Mouse (Mus musculus): ENCODE measurements at regions not wholly inside any gene's neighbourhood (a gene's known extent, or its start where the extent isn't known, plus 50 kb on each side); places are given as distances from the start of the nearest gene placed in this dataset.

GRCm38 (mm10) chr8:103072646-103073045 lies 287.2 kb upstream of the Cdh11 start:
- Histone ChIP-seq H3K27ac (ENCODE audit: low read length) (no peak overlapping the region), H3K4me2 (replicated peaks; ENCODE audit: low read depth, low read length) (no peak overlapping the region), H3K36me3 (ENCODE audit: control insufficient read depth, insufficient read depth, low read length) (no peaks in the 10 kb centered on the region), H3K4me1 (ENCODE audit: control insufficient read depth, insufficient read depth, low read length) (no peaks in the 10 kb centered on the region), H3K9ac (replicated peaks; ENCODE audit: low read depth, low read length) (no peak overlapping the region), H3K4me3 (ENCODE audit: low read depth, low read length) (no peak overlapping the region), H3K9me3 (ENCODE audit: control insufficient read depth, low read depth, low read length) (no peaks in the 10 kb centered on the region), H3K27me3 (ENCODE audit: control insufficient read depth, insufficient read depth, low read length) (no peaks in the 10 kb centered on the region)
- 75% methylated on average over 1 of the region's 1 CpGs for WGBS
- no peak for ATAC-seq (ENCODE audit: insufficient number of reproducible peaks, insufficient read depth, low FRiP score, low read depth)

GRCm38 (mm10) chr8:103078559-103078958 lies 293.1 kb upstream of the Cdh11 start:
- Histone ChIP-seq H3K4me3 (ENCODE audit: low read depth, low read length) (no peak overlapping the region), H3K27me3 (ENCODE audit: control insufficient read depth, insufficient read depth, low read length) (no peaks in the 10 kb centered on the region), H3K27ac (ENCODE audit: low read length) (no peak overlapping the region), H3K4me1 (ENCODE audit: control insufficient read depth, insufficient read depth, low read length) (no peaks in the 10 kb centered on the region), H3K36me3 (ENCODE audit: control insufficient read depth, insufficient read depth, low read length) (no peaks in the 10 kb centered on the region), H3K9ac (replicated peaks; ENCODE audit: low read depth, low read length) (no peak overlapping the region), H3K9me3 (ENCODE audit: control insufficient read depth, low read depth, low read length) (no peaks in the 10 kb centered on the region), H3K4me2 (replicated peaks; ENCODE audit: low read depth, low read length) (no peak overlapping the region)
- ATAC-seq (ENCODE audit: insufficient number of reproducible peaks, insufficient read depth, low FRiP score, low read depth): no peak
- 30% methylated on average over 3 of the region's 3 CpGs for WGBS

GRCm38 (mm10) chr8:103086956-103087482 lies 301.6 kb upstream of the Cdh11 start:
- no peak for ATAC-seq (ENCODE audit: insufficient number of reproducible peaks, insufficient read depth, low FRiP score, low read depth)

GRCm38 (mm10) chr8:103096496-103097092 lies 311.2 kb upstream of the Cdh11 start:
- no peak overlapping the region for H3K27ac ChIP-seq (ENCODE audit: low read length)
- no peak for ATAC-seq (ENCODE audit: insufficient number of reproducible peaks, insufficient read depth, low FRiP score, low read depth)
- no peaks in the 10 kb centered on the region for H3K27me3 ChIP-seq (ENCODE audit: control insufficient read depth, insufficient read depth, low read length)
- H3K4me1 ChIP-seq (ENCODE audit: control insufficient read depth, insufficient read depth, low read length): no peaks in the 10 kb centered on the region
- H3K4me2 ChIP-seq (replicated peaks; ENCODE audit: low read depth, low read length): no peak overlapping the region
- H3K9ac ChIP-seq (replicated peaks; ENCODE audit: low read depth, low read length): no peak overlapping the region
- 46% methylated on average over 4 of the region's 4 CpGs for WGBS
- no peaks in the 10 kb centered on the region for H3K36me3 ChIP-seq (ENCODE audit: control insufficient read depth, insufficient read depth, low read length)
- H3K9me3 ChIP-seq (ENCODE audit: control insufficient read depth, low read depth, low read length): no peaks in the 10 kb centered on the region
- no peak overlapping the region for H3K4me3 ChIP-seq (ENCODE audit: low read depth, low read length)

More at GRCm38 (mm10) chr8:103086956-103087482, 301.6 kb upstream of the Cdh11 start:
- 76% methylated on average over 4 of the region's 4 CpGs for WGBS
- Histone ChIP-seq H3K36me3 (ENCODE audit: control insufficient read depth, insufficient read depth, low read length) (no peaks in the 10 kb centered on the region), H3K4me1 (ENCODE audit: control insufficient read depth, insufficient read depth, low read length) (no peaks in the 10 kb centered on the region), H3K4me3 (ENCODE audit: low read depth, low read length) (no peak overlapping the region), H3K9me3 (ENCODE audit: control insufficient read depth, low read depth, low read length) (no peaks in the 10 kb centered on the region), H3K4me2 (replicated peaks; ENCODE audit: low read depth, low read length) (no peak overlapping the region), H3K9ac (replicated peaks; ENCODE audit: low read depth, low read length) (no peak overlapping the region), H3K27ac (ENCODE audit: low read length) (no peak overlapping the region), H3K27me3 (ENCODE audit: control insufficient read depth, insufficient read depth, low read length) (no peaks in the 10 kb centered on the region)

GRCm38 (mm10) chr8:103125581-103125980 lies 340.1 kb upstream of the Cdh11 start:
- 80% methylated on average over 7 of the region's 7 CpGs for WGBS
- Histone ChIP-seq H3K36me3 (ENCODE audit: control insufficient read depth, insufficient read depth, low read length) (no peaks in the 10 kb centered on the region), H3K27ac (ENCODE audit: low read length) (no peak overlapping the region), H3K4me2 (replicated peaks; ENCODE audit: low read depth, low read length) (no peak overlapping the region), H3K4me1 (ENCODE audit: control insufficient read depth, insufficient read depth, low read length) (no peaks in the 10 kb centered on the region), H3K9me3 (ENCODE audit: control insufficient read depth, low read depth, low read length) (no peaks in the 10 kb centered on the region), H3K4me3 (ENCODE audit: low read depth, low read length) (no peak overlapping the region), H3K9ac (replicated peaks; ENCODE audit: low read depth, low read length) (no peak overlapping the region), H3K27me3 (ENCODE audit: control insufficient read depth, insufficient read depth, low read length) (no peaks in the 10 kb centered on the region)
- ATAC-seq (ENCODE audit: insufficient number of reproducible peaks, insufficient read depth, low FRiP score, low read depth): no peak

DNA sequence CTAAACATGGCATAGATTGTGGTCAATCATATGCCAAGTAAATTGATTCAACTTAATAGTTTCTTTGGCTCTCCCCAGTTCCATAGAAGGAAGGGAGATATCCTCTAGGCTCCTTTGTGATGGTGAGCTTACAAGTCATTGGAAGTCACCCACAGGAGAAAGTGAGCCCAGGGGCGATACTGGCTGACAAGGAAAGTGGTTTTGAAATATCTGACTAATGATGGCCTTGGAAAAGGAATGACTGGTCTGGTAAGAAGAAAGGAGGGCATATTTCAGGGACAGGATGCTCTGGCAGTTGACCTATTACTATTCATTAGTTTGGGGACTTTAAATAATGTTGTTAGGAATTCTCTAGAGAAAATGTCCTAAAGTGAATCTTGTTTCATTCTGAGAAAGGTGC lies 352.7 kb upstream of the Cdh11 start:
- Histone ChIP-seq H3K4me2 (replicated peaks; ENCODE audit: low read depth, low read length) (no peak overlapping the region), H3K27ac (ENCODE audit: low read length) (no peak overlapping the region), H3K27me3 (ENCODE audit: control insufficient read depth, insufficient read depth, low read length) (no peaks in the 10 kb centered on the region), H3K9ac (replicated peaks; ENCODE audit: low read depth, low read length) (no peak overlapping the region), H3K9me3 (ENCODE audit: control insufficient read depth, low read depth, low read length) (no peaks in the 10 kb centered on the region), H3K4me1 (ENCODE audit: control insufficient read depth, insufficient read depth, low read length) (no peaks in the 10 kb centered on the region), H3K36me3 (ENCODE audit: control insufficient read depth, insufficient read depth, low read length) (no peaks in the 10 kb centered on the region), H3K4me3 (ENCODE audit: low read depth, low read length) (no peak overlapping the region)
- 80% methylated on average over 1 of the region's 1 CpGs for WGBS
- no peak for ATAC-seq (ENCODE audit: insufficient number of reproducible peaks, insufficient read depth, low FRiP score, low read depth)

- ATAC-seq (ENCODE audit: insufficient number of reproducible peaks, insufficient read depth, low FRiP score, low read depth): no peak
- no peak overlapping the region for H3K27ac ChIP-seq (ENCODE audit: low read length)
- no peaks in the 10 kb centered on the region for H3K36me3 ChIP-seq (ENCODE audit: control insufficient read depth, insufficient read depth, low read length)
- WGBS: 58% methylated on average over 1 of the region's 1 CpGs
- H3K4me1 ChIP-seq (ENCODE audit: control insufficient read depth, insufficient read depth, low read length): no peaks in the 10 kb centered on the region
- H3K9me3 ChIP-seq (ENCODE audit: control insufficient read depth, low read depth, low read length): no peaks in the 10 kb centered on the region
- H3K4me2 ChIP-seq (replicated peaks; ENCODE audit: low read depth, low read length): no peak overlapping the region
- H3K9ac ChIP-seq (replicated peaks; ENCODE audit: low read depth, low read length): no peak overlapping the region
- H3K27me3 ChIP-seq (ENCODE audit: control insufficient read depth, insufficient read depth, low read length): no peaks in the 10 kb centered on the region
- no peak overlapping the region for H3K4me3 ChIP-seq (ENCODE audit: low read depth, low read length)
Measured at GRCm38 (mm10) chr8:103144835-103145234, 359.4 kb upstream of the Cdh11 start.

DNA sequence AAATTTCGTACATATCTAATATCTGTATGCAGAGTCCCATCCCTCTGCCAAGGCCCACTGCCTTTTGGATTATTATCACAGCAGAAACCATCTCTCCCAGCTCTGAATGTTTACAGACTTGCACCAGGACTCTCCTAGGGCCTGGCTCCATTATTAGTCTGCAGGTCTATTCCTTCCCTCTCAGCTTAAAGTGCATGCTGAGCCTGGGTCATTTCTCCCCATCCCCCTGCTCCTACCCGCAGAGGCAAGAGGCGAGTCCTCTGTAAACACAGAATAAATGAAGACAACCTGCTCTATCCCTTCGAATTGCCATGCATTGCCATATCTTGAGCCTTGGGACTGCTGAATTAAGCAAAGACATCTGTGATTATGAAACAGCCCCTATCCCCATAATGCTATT lies 362.6 kb upstream of the Cdh11 start:
- H3K9me3 ChIP-seq (ENCODE audit: control insufficient read depth, low read depth, low read length): no peaks in the 10 kb centered on the region
- no peak for ATAC-seq (ENCODE audit: insufficient number of reproducible peaks, insufficient read depth, low FRiP score, low read depth)
- H3K27me3 ChIP-seq (ENCODE audit: control insufficient read depth, insufficient read depth, low read length): no peaks in the 10 kb centered on the region
- H3K9ac ChIP-seq (replicated peaks; ENCODE audit: low read depth, low read length): no peak overlapping the region
- no peak overlapping the region for H3K27ac ChIP-seq (ENCODE audit: low read length)
- H3K4me1 ChIP-seq (ENCODE audit: control insufficient read depth, insufficient read depth, low read length): no peaks in the 10 kb centered on the region
- WGBS: 53% methylated on average over 4 of the region's 4 CpGs
- no peak overlapping the region for H3K4me2 ChIP-seq (replicated peaks; ENCODE audit: low read depth, low read length)
- H3K4me3 ChIP-seq (ENCODE audit: low read depth, low read length): no peak overlapping the region
- H3K36me3 ChIP-seq (ENCODE audit: control insufficient read depth, insufficient read depth, low read length): no peaks in the 10 kb centered on the region

GRCm38 (mm10) chr8:103148447-103148846 lies 363.0 kb upstream of the Cdh11 start:
- WGBS: 79% methylated on average over 10 of the region's 10 CpGs
- Histone ChIP-seq H3K27ac (ENCODE audit: low read length) (no peak overlapping the region), H3K27me3 (ENCODE audit: control insufficient read depth, insufficient read depth, low read length) (no peaks in the 10 kb centered on the region), H3K9ac (replicated peaks; ENCODE audit: low read depth, low read length) (no peak overlapping the region), H3K4me2 (replicated peaks; ENCODE audit: low read depth, low read length) (no peak overlapping the region), H3K36me3 (ENCODE audit: control insufficient read depth, insufficient read depth, low read length) (no peaks in the 10 kb centered on the region), H3K4me3 (ENCODE audit: low read depth, low read length) (no peak overlapping the region), H3K4me1 (ENCODE audit: control insufficient read depth, insufficient read depth, low read length) (no peaks in the 10 kb centered on the region), H3K9me3 (ENCODE audit: control insufficient read depth, low read depth, low read length) (no peaks in the 10 kb centered on the region)
- ATAC-seq (ENCODE audit: insufficient number of reproducible peaks, insufficient read depth, low FRiP score, low read depth): no peak
